Mouse (Mus musculus) forebrain, embryonic 11.5 days (tissue): ENCODE measurements around the gene Gm20532. TPM values are rescaled to one million over a fixed set of nuclear protein-coding genes. Genes with fewer than 3 reads are reported as not detected.
"Not testable (repeated sequence)": the region's sequence is repeated elsewhere in the genome, so short reads cannot be mapped to it uniquely, and the experiment has no call there.

Source experiments
- ATAC-seq: fragments of 200-750 bp; cut with Nextera tagmentation; replicated peaks from 2 replicates; pipeline ENCODE4 v1.8.0; 2017; ENCODE audit warnings: moderate TSS enrichment; ENCODE audit not compliant: low FRiP score
- DNase-seq: peaks from one replicate; pipeline ENCODE4 v3.0.0-alpha.2; 2017; ENCODE audit warnings: low spot score
- H3K27ac ChIP-seq: fragments of 300-500 bp; sonication (generic); 2 replicates; pipeline ENCODE4 v1.5.1; 2014; ENCODE audit warnings: low read depth, low read length
- H3K27me3 ChIP-seq: fragments of 300-500 bp; sonication (generic); 2 replicates; pipeline ENCODE4 v1.6.1; 2014; ENCODE audit warnings: mild to moderate bottlenecking, low read length, mixed read lengths; ENCODE audit not compliant: control insufficient read depth, insufficient read depth
- H3K36me3 ChIP-seq: fragments of 300-500 bp; sonication (generic); 2 replicates; pipeline ENCODE4 v1.6.1; 2014; ENCODE audit warnings: mild to moderate bottlenecking, low read length, moderate library complexity, mixed read lengths; ENCODE audit not compliant: control insufficient read depth, insufficient read depth
- H3K4me1 ChIP-seq: fragments of 300-500 bp; sonication (generic); replicated peaks from 2 replicates; pipeline ENCODE4 v1.6.1; 2014; ENCODE audit warnings: low read length, mixed read lengths; ENCODE audit not compliant: control insufficient read depth, insufficient read depth
- H3K4me2 ChIP-seq: fragments of 300-500 bp; sonication (generic); 2 replicates; pipeline ENCODE4 v1.6.1; 2014; ENCODE audit warnings: low read depth, mild to moderate bottlenecking, low read length, moderate library complexity, mixed read lengths; ENCODE audit not compliant: severe bottlenecking
- H3K4me3 ChIP-seq: fragments of 300-500 bp; sonication (generic); 2 replicates; pipeline ENCODE4 v1.5.1; 2014; ENCODE audit warnings: low read depth, low read length
- H3K9ac ChIP-seq: fragments of 300-500 bp; sonication (generic); 2 replicates; pipeline ENCODE4 v1.6.1; 2014; ENCODE audit warnings: low read length
- H3K9me3 ChIP-seq: fragments of 300-500 bp; sonication (generic); 2 replicates; pipeline ENCODE4 v1.6.1; 2016; ENCODE audit warnings: low read length, mixed read lengths; ENCODE audit not compliant: control insufficient read depth
- WGBS: fragments of 180-500 bp; shearing (Covaris S2); extraction: QIAGEN DNeasy Blood & Tissue Kit; methylation state at CpG from one replicate; pipeline ENCODE4 v1.1.7; 2014; 5-methylcytosine and 5-hydroxymethylcytosine counted together
- microRNA counts: library from miRNA; unstranded; fragments of <30 nt; microRNA quantifications from one replicate; lab custom pipeline; 2015
- microRNA-seq: library from miRNA; unstranded; fragments of <30 nt; microRNA quantifications from one replicate; pipeline ENCODE4, GENCODE M21; 2016; ENCODE audit not compliant: insufficient number of aligned reads
- polyA plus RNA-seq: library from polyadenylated mRNA; unstranded; fragments of >200 nt; fragmentation: Nextera tagmentation; extraction: Ambion mirVana; gene quantifications from 2 replicates; pipeline ENCODE4 v1.2.1, GENCODE M21; 2014

Gene Gm20532
- polyA plus RNA-seq, 1 experiment from 2014 or later = not detected

GRCm38 (mm10) chr2:26663112-26663511 is 76.7 kb downstream of the Gm20532 start:
- H3K9me3 ChIP-seq = no peaks in the 10 kb centered on the region
- H3K4me3 ChIP-seq = no peak overlapping the region
- no peak overlapping the region for H3K4me2 ChIP-seq
- no peak overlapping the region for H3K9ac ChIP-seq
- no peaks in the 10 kb centered on the region for H3K36me3 ChIP-seq
- 88% methylated on average over 10 of the region's 10 CpGs for WGBS
- no peaks in the 10 kb centered on the region for H3K4me1 ChIP-seq
- DNase-seq (no peak), ATAC-seq (no peak)
- no peak overlapping the region for H3K27ac ChIP-seq
- H3K27me3 ChIP-seq = no peaks in the 10 kb centered on the region

- not testable (repeated sequence) for H3K27me3 ChIP-seq, H3K4me1 ChIP-seq, H3K36me3 ChIP-seq, H3K9me3 ChIP-seq, H3K27ac ChIP-seq, ATAC-seq, H3K4me2 ChIP-seq, H3K4me3 ChIP-seq, H3K9ac ChIP-seq
- peak; percentile 62 for DNase-seq
- WGBS = 88% methylated on average over 1 of the region's 1 CpGs
These were observed 77.1 kb downstream of the Gm20532 start for GRCm38 (mm10) chr2:26663551-26663950.

- Histone ChIP-seq H3K27ac (no peak overlapping the region), H3K9ac (no peak overlapping the region), H3K36me3 (no peaks in the 10 kb centered on the region), H3K4me1 (no peaks in the 10 kb centered on the region), H3K4me2 (no peak overlapping the region), H3K9me3 (no peaks in the 10 kb centered on the region), H3K27me3 (no peaks in the 10 kb centered on the region), H3K4me3 (no peak overlapping the region)
- DNase-seq = no peak
- no peak for ATAC-seq
These were observed 82.3 kb downstream of the Gm20532 start for GRCm38 (mm10) chr2:26668746-26669145.

- no peaks in the 10 kb centered on the region for H3K36me3 ChIP-seq
- no peak within 1 kb of the TSS for H3K9ac ChIP-seq
- no peak for ATAC-seq
- H3K27ac ChIP-seq = no peak within 1 kb of the TSS
- 95% methylated on average over 3 of the region's 3 CpGs for WGBS
- DNase-seq = no peak
- no peak within 1 kb of the TSS for H3K4me2 ChIP-seq
- H3K4me3 ChIP-seq = no peak within 1 kb of the TSS
- no peaks in the 10 kb centered on the region for H3K27me3 ChIP-seq
- H3K4me1 ChIP-seq = no peaks in the 10 kb centered on the region
- no peaks in the 10 kb centered on the region for H3K9me3 ChIP-seq
These were observed 84.7 kb downstream of the Gm20532 start, which contains the start of gene Lcn4 for GRCm38 (mm10) chr2:26671182-26671581. Lcn4 (minus strand) TSS chr2:26671282.

MicroRNA genes within 50 kb of the gene (microRNA counts, 519-probe panel; counts per million panel counts)
- microRNA mmu-miR-126-3p (lab: Ali Mortazavi, UCI) (7,175 counts per million, percentile 94 among the panel's probes with 10 or more counts), microRNA mmu-miR-126-5p (lab: Ali Mortazavi, UCI) (4,960 counts per million, percentile 53 among the panel's probes with 10 or more counts)

Small RNA genes within 50 kb of the gene (microRNA-seq; reads per million reads assigned to microRNA genes)
- gene Mir126a (not detected), gene Mir126b (not detected)

Other genes with a start within 250 kb of the Gm20532 start
- 38.2 and 40.2 TPM in 2 replicates for gene Dnlz, start 234.5 kb upstream of the Gm20532 start, polyA plus RNA-seq
- 0.96 and 1.8 TPM in 2 replicates for gene Card9, start 225.7 kb upstream of the Gm20532 start, polyA plus RNA-seq
- 35.5 and 40.6 TPM in 2 replicates for gene Snapc4, start 206.0 kb upstream of the Gm20532 start, polyA plus RNA-seq
- 137 and 142 TPM in 2 replicates for gene Entr1, start 197.3 kb upstream of the Gm20532 start, polyA plus RNA-seq
- gene Pmpca, start 197.3 kb upstream of the Gm20532 start, polyA plus RNA-seq = 130 and 131 TPM in 2 replicates
- gene Inpp5e, start 177.4 kb upstream of the Gm20532 start, polyA plus RNA-seq = 26.7 and 31.3 TPM in 2 replicates
- gene Sec16a, start 141.4 kb upstream of the Gm20532 start, polyA plus RNA-seq = 39.3 and 40.9 TPM in 2 replicates
- 68.3 and 70.9 TPM in 2 replicates for gene Notch1, start 70.0 kb upstream of the Gm20532 start, polyA plus RNA-seq
- 58.4 and 63.7 TPM in 2 replicates for gene Egfl7, start 6.6 kb upstream of the Gm20532 start, polyA plus RNA-seq
- 6.0 and 8.9 TPM in 2 replicates for gene Agpat2, start 17.8 kb downstream of the Gm20532 start, polyA plus RNA-seq
- 49.8 and 63.8 TPM in 2 replicates for gene Fam69b, start 41.8 kb downstream of the Gm20532 start, polyA plus RNA-seq
- gene Lcn4, start 84.6 kb downstream of the Gm20532 start, polyA plus RNA-seq = not detected in 2 replicates